Mouse (Mus musculus) layer of hippocampus, postnatal 14 days (tissue): Measurements from ENCODE around the gene Myt1l. TPM values are rescaled to one million over a fixed set of nuclear protein-coding genes. Genes with fewer than 3 reads are reported as not detected.

Experiments used
- DNase-seq, 2 experiments: peaks; one replicate each; pipeline ENCODE4 v3.0.0; 2021 to 2022; ENCODE audit warnings: low spot score in 2 of 2, mixed read lengths in 1 of 2
- total RNA-seq, 2 experiments: library from RNA; stranded (reverse); gene quantifications; 2 replicates each; pipeline ENCODE4 v1.2.3; 2021

Myt1l gene
- total RNA-seq, 2 experiments from 2014 or later, result 189 to 225 TPM

DNA sequence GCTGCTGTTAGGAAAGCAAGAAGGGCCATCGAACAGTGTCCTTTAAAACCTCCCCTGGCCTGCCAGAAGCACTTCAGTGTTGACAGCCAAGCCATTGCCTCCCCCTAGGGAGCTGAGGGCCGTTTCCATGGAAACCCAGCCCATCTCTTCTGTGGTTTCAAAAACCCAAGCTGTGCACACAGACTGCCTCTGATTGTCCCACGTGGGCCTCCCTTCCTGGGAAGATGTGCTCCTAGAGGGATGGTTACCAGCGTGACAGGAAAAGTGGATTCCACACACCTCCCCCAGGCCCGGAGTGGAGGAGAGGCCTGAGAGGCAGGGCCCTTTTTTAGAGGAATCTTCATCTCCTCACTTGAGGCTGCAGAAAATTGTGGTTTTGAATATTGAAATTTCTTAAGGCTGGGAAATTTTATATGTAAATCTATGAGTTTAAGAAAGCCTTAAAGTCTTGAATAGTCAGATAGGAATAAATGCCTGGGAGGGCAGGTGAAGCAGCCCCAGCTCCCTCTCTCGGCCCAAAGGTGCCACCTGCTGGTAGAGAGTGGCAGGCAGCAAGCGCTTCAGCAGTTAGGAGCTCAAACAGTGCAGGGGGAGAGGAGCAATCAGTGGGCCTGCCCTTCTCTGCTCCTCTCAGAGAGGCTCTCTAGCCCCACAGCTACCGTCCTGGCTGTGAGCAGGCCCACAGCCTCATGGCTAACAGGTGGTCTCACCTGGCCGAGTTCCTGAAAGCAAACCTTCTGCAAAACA is 354.9 kb downstream of the Myt1l start:
- DNase-seq, result peak; percentile 83 to 92

DNA sequence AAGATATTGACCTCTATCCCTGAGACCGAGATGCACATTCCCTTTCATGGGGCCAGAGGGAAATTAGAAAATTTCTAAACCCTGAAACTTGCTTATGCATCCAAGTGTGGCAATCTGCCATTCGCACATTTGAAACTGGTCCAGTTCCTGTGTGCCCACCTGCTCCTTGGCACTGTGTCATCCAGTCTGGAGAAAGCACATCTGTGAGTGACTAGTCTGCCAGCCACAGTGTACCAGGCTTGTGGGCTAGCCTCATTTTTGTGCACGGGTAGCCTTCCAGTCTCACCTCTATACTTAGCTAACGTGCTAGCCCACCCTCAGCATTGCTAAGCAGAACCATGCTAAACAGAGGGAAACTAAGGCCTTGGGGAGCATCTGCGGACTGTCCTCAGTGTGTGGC is 356.2 kb downstream of the Myt1l start:
- peak; percentile 84 to 87 for DNase-seq

DNA sequence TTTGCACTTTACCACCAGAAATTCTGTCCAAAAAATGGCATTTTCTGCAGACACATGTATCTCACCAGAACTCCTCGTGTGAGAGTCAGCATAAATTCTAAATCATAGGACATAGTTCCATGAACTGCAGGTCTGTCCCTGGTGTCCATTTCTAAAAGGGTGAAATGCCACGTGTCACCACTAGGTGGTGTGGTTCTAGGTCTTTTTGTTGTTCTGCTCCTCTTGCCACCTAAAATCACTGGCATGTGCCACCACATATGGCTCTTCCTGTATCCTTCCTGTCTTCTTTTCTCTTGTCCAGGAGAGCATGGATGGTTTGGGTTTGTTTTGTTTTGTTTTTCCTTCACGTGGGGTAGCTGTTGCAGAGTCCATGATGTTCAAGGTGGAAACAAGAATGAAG is 366.5 kb downstream of the Myt1l start:
- peak in 1 of 2 experiments; percentile 42 for DNase-seq

DNA sequence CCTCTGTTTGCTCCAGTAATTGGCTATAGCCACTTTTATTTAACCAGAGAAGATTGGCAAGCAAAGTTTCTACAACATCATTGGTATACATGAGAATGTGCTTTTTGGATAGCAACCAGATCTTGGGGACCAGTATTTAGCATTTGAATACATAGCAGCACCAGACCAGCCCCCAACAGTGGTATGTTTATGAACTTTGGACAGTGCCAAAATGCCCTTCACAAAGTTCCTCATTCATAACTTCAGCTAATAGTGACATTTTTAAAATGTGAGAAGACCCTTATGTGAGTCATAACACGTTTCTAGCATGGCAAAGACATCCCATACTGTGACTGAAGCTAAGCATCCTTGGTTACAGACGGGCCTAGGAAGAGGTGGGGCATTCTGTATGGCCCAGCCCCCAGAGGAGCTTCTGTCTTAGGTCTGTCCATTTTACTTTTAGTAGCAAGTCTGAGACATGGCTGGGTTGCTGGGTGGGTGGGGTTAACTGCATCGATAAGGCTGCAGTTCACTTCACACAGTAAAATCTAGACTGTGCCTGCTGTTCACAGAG is 369.4 kb downstream of the Myt1l start:
- DNase-seq, result no peak

DNA sequence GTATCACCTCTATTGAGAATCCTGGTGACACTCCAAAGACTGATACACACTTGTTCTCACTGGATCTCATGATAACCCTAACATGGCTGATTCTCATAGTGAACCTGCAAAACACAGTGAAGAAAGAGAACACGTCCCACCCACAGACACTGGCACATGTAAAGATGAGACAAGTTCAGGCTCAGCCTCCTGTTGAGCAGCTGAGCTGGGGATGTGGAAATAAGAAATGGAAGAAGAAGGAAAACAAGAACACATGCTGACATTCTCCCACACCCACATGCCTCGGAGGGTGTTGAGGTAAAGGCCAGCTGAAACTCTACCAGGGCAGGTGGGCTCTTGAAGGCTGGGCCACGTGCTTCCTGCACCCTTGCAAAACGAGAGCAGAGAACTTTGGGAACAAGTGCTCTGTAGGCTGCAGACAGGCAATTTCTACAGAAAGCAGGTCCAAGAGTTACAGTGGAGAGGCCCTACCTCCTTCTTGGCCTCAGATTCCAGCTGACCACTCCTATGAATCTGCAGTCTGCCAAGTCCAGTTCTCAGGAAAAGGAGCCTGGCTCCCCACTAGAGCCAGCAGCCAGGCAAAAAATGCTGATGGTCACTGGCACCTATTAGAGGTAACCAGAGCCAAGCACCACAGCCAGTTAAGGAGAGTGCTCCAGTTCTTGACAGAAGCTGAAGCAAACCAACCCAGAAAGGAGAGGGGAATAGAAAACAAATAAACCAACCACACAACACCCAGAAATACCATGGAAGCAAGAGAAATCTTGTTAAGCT is 376.1 kb downstream of the Myt1l start:
- peak in 1 of 2 experiments; percentile 46 for DNase-seq

DNA sequence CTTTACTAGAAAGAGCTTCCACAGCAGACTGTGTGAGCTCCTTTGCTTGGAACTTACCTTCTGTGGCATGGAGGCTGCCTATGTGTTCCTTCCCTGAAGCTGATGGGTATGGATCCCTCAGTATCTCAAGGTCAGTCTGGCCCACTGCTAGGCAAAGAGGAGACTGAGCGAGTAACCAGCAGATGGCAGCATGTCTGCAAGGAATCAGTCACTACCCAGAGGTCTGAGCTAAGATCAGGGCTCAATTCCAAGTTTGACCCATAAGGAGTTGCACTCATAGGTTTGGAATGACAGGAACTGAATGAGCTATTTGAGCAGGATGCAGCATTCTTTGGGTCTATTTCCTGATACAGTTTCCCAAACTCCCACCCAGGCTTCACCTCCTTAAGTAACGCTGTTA is 378.9 kb downstream of the Myt1l start:
- DNase-seq, result peak in 1 of 2 experiments; percentile 58

DNA sequence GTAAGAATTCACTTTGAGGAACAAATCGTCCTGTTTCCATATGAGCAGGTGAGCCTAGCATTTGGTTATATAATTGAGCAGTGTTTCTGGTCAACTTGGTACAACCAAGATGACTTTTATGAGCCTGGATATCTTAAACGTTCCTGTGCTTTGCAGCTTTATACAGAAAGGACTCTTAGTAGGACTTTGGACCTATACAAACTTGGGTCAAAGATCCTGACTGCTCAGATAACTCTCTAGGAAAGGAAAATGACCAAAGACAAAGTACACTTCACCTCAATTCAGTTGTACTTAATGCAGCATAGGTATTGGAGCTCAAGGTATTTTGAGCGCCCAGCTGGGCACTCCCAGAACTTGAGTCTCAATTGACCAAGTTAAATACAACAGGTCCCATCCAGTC is 388.0 kb downstream of the Myt1l start:
- no peak for DNase-seq

DNA sequence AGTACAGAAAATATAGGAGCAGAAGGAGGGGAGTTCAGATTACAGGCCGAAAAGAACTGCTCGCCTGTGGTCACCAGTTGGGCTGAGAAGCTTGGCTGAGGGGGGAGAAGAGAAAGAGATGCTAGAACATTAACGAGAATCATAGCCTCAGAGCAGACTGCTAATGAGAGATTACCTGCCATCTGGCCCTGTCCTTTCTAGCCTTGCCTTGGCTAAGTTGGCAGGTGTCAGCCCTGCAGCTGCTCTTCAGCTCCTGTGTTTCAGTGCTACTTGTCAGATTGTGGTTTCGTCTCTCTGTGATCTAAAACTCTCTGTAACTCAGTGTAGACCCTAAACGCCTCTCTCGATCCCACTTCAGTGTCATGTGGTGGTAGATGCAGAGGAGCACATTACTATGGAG is 388.6 kb downstream of the Myt1l start:
- DNase-seq, result no peak

DNA sequence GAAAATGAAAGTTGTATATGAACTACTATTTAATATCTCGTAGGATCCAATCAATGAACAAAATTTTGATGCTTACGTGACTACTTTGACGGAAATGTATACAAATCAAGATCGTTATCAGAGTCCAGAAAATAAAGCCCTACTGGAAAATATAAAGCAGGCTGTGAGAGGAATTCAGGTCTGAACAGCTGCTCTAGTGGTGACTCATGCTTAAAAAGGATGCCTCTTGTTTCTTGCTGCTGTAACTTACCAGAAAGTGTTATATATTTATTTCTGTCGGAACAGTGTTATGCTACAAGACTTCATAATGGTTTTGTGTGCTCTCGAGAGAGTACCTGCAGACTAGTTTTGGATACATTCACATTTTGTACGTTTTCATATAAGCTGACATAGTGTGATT is 392.1 kb downstream of the Myt1l start:
- no peak for DNase-seq

DNA sequence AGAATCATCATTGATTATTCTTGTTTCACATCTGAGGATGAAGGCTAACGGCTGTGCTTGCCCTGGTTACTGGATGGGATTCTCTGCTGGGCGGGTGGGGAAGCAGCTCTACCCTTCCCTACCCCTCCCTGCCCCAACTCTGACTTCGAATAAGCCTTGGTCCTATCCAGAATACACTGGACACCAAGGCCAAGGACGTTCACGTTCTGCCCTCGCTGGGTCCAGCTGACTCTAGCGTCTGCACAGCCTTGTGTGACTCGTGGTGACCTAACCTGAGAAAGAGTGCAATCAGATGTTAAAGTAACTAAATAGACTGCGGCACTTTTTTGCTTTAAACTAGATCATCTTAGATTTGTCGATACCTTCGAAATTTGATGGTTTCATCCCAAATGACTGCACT is 393.3 kb downstream of the Myt1l start:
- DNase-seq, result no peak

DNA sequence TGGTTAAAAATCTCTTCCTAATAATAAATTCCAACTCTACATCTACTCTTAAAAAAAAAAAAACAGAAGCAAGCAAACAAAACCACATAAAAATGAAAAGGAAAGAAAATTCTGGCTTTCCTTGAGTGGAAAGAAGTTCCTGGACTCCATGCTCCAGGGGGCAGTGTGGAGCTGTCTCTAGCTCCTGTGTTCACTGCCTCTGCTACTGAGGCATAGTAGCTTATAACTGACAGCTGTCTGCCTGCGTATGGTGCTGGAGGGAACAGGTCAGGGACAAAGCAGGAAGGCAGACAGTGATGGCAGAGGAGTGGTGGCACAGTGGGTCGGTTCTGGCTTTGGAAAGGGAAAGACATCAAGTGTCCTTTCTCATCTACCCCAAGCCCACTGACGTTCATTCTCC is 398.7 kb downstream of the Myt1l start:
- DNase-seq, result peak; percentile 68 to 78

DNA sequence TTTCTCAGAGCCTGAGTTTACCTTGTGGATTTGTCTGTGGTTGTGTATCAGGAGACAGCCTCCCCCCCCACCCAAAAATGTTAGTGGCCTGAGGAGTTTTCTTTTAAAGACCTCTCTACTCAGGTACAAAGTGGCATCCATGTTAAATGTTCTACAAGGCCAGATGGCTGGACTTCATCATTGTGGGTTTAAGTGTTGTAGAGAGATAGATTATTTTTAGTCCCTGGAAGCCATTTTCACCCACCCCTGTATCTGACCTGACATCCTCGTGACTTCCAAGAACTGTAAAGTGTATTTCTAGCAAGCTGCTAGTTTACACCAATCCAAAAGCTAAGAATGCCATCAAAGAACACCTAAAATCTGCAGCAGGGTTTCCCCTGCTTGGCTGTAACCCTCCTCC is 402.4 kb downstream of the Myt1l start:
- no peak for DNase-seq

DNA sequence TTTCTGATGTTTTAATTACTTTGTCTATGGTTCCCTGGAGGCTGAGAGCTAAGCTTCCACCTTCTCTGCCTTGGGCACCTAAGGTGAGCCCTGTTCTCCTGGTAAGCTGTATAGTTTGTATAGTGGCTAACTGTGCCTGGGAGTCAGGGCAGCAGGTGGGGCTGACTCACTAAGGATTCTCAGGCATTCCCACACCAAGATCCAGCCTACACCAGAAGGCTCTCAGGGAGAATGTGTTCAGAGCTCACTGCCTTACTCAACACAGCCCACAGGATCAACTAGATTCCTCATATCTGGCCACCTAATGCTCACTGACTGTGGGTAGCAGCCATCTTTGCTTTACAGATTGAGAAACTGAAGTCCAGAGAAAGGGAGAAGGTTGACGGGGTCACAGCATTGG is 404.8 kb downstream of the Myt1l start:
- DNase-seq, result no peak

DNA sequence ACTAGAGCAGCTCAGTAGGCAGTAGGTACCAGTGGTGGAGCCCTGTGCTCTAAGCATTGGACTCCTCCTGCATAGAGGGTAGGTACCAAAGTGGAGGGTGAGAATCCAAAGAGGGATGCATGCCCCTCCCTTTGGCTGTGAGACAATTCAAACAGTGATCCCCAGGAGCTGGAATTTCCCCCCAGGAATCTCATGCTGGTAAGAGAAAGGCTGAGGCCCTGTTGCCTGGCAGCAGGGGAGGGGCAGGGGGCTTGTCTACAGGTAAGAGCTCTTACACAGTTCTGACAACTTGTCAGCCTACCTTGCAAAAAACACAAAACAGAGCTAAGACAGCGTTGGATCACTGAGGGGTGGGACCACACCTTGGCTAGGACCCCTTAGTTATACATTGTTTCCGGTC is 405.3 kb downstream of the Myt1l start:
- no peak for DNase-seq

DNA sequence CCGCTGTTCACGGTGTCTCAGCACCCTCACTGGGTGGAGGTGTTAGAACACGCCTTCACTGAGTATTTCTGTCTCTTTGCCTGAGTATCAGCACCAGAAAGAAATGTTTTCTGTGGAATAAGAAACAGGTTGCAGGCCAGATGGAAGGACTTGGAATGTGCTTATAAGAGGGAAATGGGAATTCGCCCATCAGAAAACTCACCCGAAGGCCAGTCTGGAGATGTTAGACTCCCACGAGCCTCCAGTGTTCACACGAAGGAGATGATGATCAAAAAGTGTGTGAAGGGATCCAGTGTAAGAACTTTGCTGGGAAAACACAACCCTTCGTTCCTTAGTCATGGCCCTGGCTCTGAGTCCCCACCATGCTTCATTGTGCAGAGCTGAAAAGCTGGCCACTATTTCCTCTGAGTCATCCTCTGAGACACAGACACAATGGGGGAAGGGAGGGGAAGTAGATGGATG is 406.0 kb downstream of the Myt1l start:
- DNase-seq, result peak in 1 of 2 experiments; percentile 52

DNA sequence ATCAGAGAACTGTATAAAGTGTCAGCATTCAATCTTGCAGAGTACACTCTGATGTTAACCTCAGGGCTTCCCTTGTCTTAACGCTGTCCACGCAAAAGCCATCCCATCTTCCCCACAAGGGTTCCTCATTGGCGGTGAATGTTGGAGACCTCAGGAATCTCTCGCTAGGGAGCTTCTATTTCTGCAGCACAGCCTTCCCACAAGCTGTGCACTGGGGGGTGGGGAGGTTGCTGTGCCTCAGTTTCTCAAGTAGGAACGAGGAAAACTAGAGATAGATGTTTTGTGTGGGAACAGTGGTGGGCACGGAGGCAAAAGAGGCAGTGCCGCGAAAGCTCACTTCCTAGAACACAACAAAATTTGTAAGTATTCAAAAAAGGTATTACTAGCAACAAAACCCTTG is 409.1 kb downstream of the Myt1l start, which contains the start of gene Pxdn:
Pxdn (plus strand) TSS at position 301 of the 400 bp plus-strand sequence.
- no peak for DNase-seq

DNA sequence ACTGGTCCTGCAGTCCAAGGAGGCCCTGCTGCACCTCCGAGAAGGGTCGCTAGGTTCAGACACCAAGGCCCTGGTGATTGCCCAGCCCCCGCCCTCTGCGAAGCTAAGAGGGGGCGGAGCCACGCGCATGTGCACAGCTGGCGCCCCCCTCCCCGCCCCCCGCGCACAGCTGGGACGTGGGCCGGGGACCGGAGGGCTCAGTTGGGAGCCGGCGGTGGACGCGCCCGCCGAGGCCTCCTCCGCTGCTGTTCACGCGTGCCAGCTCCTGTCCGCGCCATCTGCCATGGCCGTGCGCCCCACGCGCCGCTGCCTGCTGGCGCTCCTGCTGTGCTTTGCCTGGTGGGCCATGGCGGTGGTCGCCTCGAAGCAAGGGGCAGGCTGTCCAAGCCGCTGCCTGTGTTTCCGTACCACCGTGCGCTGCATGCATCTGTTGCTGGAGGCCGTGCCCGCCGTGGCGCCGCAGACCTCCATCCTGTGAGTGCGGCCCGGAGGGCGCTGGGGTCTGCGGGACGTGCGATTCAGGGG is 409.7 kb downstream of the Myt1l start:
- DNase-seq, result peak; percentile 64 to 72

DNA sequence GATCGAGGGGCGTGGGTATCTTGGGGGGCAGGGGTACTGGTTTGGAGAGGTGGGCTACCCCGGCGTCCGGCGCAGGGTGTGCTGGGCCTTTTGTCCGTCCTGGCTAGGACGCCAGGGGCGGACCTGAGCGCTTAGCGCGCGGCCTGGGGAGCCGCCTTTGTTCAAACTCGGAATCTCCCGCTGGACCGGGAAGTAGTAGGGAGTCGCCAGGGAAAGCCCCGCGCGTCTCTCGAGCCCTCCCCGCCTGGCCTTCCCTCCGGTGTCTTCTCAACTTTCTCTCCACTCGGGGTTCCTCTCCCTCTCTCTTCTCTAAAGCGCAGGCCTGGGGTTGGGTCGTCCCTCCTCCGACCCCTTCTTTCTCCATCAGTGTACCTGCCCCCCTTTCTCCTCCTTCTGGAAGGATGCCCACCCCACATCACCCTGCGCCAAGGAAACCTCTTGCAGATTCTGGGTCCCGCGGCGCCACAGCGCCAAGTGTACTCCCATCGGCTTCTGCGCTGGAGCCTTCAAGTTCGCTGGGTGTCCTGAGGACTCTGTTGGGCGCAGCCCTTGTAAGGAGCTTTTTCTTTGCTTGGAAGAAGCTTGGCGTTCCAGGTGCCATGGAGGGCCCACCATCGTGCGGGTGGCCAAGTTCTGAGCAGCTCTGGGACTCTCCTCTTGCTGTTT is 410.3 kb downstream of the Myt1l start:
- DNase-seq, result peak; percentile 58

DNA sequence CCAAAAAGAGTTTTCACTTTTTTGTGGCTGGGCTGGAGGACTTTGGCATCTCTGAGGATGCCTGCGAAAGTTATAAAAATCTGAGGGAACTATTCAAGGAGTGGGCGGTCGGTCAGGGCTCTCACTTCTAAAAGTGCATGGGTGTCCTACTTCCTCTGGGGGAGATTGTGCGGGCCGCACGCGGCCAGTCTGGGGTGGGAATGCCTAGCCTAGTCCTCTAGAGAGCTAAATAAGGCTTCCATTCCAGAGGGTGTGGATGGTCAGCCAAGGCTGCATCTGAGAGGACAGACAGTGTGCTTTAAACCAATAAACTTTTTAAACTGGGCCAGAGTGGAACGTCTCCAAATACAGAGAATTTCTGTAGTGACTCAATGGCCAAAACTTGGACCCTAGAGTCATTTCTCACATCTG is 411.1 kb downstream of the Myt1l start:
- DNase-seq, result no peak

DNA sequence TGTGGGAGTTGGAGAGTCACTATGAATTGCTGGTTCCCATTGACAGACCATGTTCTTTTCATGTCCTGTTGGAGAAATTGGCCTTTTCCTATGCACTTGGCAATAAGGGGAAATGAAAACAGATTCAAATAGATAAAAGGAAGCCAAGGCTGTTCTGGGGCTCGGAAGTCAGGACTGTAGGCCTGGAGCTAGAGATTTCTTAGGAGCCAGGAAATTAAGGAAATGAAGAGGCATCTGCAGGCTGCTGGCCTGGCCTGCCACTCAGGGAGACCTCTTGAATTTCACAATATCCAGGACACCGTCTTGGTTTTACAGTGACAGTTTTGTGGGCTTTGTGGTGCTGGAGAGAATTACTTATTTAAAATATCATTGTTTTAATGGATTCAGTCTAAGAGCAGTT is 414.3 kb downstream of the Myt1l start:
- no peak for DNase-seq

DNA sequence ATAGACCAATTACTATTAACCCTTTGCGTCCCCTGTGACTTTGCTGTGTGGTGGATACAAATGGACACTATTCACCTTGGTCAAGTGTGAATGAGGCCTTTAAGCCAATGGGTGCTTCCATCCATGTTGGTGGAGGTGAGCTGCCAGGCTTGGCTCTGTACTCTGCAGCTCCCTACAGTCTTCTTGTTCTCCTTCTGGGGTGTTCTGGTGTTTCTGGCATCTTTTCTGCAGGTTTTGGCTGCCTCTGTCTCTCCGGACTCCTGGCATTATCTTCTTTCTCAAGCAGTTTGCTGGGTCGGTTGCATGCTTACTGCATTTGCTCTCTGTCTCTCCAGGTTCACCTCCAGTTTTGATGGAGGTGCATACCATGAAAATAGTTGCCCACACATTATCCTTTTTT is 416.5 kb downstream of the Myt1l start:
- no peak for DNase-seq
